Mouse (Mus musculus) embryonic fibroblast, embryonic 13.5 days (primary cell): ENCODE measurements around the gene Dnah2. TPM values are rescaled to one million over a fixed set of nuclear protein-coding genes. Genes with fewer than 3 reads are reported as not detected.

Experiments used
- H3K27ac ChIP-seq: 2 replicates; pipeline ENCODE4 v1.5.1; 2012; ENCODE audit warnings: low read length, control low read depth, inconsistent platforms; ENCODE audit not compliant: insufficient read depth
- H3K4me1 ChIP-seq: 2 replicates; pipeline ENCODE4 v1.6.1; 2011; ENCODE audit warnings: low read length; ENCODE audit not compliant: control insufficient read depth, insufficient read depth
- H3K4me3 ChIP-seq: 2 replicates; pipeline ENCODE4 v1.5.1; 2011; ENCODE audit warnings: mild to moderate bottlenecking, control low read depth, low read length; ENCODE audit not compliant: insufficient read depth
- CTCF ChIP-seq: IDR thresholded peaks from 2 replicates; pipeline ENCODE4 v1.5.1; 2011; ENCODE audit warnings: mild to moderate bottlenecking, control low read depth, low read length, moderate library complexity, borderline replicate concordance; ENCODE audit not compliant: insufficient read depth
- POLR2A ChIP-seq: IDR thresholded peaks from 2 replicates; pipeline ENCODE4 v1.6.1; 2011; ENCODE audit warnings: low read depth, mild to moderate bottlenecking, control low read depth, low read length, moderate library complexity
- polyA plus RNA-seq: library from polyadenylated mRNA; stranded (reverse); fragments of >200 nt; gene quantifications from 2 replicates; pipeline ENCODE4 v1.2.4, GENCODE M21; 2011; ENCODE audit warnings: low read depth; ENCODE audit not compliant: missing spikeins, insufficient read length

Dnah2 gene
- polyA plus RNA-seq, 1 experiment, result 0.21 TPM

- H3K4me1 ChIP-seq, result peaks cover 6% of the 10 kb centered on the region; the same call in 1 of the 2 replicates
- H3K27ac ChIP-seq, result no peak overlapping the region
- TF ChIP-seq POLR2A (no peak), CTCF (no peak)
- no peak overlapping the region for H3K4me3 ChIP-seq
Observed at GRCm38 (mm10) chr11:69447299-69447698, 101.6 kb downstream of the Dnah2 start.

- H3K27ac ChIP-seq, result no peak overlapping the region
- H3K4me1 ChIP-seq, result peaks cover 4% of the 10 kb centered on the region; the same call in 1 of the 2 replicates
- no peak overlapping the region for H3K4me3 ChIP-seq
- no peak for TF ChIP-seq POLR2A
- no peak for TF ChIP-seq CTCF
Observed at GRCm38 (mm10) chr11:69443328-69443727, 105.6 kb downstream of the Dnah2 start.

DNA sequence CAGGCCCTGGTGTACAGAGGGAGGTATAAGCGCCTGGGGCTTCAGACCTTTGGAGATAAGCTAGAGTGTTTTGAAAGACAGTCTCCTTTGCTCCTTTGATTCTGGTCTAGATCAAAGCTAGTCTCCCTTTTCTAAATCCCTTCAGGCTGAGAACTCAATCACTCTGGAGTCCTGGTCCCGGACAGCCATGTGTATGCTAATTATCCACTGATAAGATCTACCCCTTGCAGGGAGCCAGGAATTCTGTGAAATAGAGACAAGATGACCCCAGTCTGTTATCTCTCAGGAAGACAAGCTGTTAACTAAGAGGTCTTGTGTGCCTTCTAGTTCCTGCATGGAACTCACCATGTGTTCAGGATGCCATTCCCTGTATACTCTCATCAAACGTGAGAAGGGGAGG lies 111.6 kb downstream of the Dnah2 start:
- Histone ChIP-seq H3K27ac (no peak overlapping the region), H3K4me1 (no peaks in the 10 kb centered on the region), H3K4me3 (no peak overlapping the region)
- TF ChIP-seq POLR2A, result no peak
- no peak for TF ChIP-seq CTCF

DNA sequence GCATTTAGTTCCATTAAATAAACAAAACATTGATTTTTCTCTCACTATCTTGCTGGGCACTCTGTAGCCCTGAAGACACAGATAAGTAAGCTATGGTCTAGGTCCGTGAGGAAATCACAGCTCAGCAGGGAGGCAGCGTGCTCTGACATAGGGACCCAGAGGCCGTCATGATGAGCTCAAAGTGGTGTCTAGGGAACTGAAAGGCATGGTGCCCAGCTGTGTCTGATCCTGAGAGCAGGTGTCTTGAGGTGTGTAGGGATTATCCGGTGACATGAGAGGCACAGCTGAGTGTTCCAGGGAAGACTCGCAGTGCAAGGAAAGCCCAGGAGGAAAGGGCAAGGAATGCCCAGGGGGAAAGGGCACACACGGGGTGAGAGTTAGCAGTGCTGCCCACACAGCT lies 115.7 kb downstream of the Dnah2 start:
- H3K4me1 ChIP-seq, result no peaks in the 10 kb centered on the region
- H3K4me3 ChIP-seq, result no peak overlapping the region
- TF ChIP-seq POLR2A (no peak), CTCF (no peak)
- H3K27ac ChIP-seq, result no peak overlapping the region

GRCm38 (mm10) chr11:69432640-69432982 lies 116.3 kb downstream of the Dnah2 start:
- TF ChIP-seq POLR2A, result no peak
- no peak for TF ChIP-seq CTCF
- H3K4me1 ChIP-seq, result no peaks in the 10 kb centered on the region
- H3K27ac ChIP-seq, result no peak overlapping the region
- no peak overlapping the region for H3K4me3 ChIP-seq

GRCm38 (mm10) chr11:69431829-69432639 lies 116.9 kb downstream of the Dnah2 start:
- TF ChIP-seq POLR2A (no peak), CTCF (peak; percentile 21; the same call in 1 of the 2 replicates)
- Histone ChIP-seq H3K4me1 (no peaks in the 10 kb centered on the region), H3K27ac (no peak overlapping the region), H3K4me3 (no peak overlapping the region)

DNA sequence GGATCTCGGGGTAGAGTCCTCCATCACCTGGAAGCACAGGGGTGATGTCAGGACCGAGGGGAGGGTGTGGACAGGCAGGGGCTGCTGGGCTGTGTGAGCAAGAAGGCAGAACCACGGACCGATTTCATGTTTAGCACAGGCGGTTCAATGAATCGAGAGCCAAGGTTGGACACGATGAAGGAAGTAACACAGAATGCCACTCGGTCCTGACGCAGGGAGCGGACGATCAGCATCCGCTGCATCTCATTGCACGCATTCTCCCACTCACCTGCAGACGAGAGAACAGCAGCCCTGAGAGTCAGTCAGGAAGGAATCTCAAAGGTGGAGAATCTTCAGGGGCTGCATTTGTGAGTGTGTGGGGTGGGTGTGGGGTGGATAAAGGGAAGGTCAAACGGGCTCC lies 118.3 kb downstream of the Dnah2 start:
- TF ChIP-seq POLR2A, result no peak
- no peak for TF ChIP-seq CTCF

GRCm38 (mm10) chr11:69429313-69429712 lies 119.6 kb downstream of the Dnah2 start:
- Histone ChIP-seq H3K27ac (no peak overlapping the region), H3K4me1 (no peaks in the 10 kb centered on the region), H3K4me3 (no peak overlapping the region)
- TF ChIP-seq POLR2A, result no peak
- TF ChIP-seq CTCF, result no peak

More for the DNA sequence above, 118.3 kb downstream of the Dnah2 start:
- H3K4me3 ChIP-seq, result no peak overlapping the region
- no peak overlapping the region for H3K27ac ChIP-seq
- no peaks in the 10 kb centered on the region for H3K4me1 ChIP-seq

DNA sequence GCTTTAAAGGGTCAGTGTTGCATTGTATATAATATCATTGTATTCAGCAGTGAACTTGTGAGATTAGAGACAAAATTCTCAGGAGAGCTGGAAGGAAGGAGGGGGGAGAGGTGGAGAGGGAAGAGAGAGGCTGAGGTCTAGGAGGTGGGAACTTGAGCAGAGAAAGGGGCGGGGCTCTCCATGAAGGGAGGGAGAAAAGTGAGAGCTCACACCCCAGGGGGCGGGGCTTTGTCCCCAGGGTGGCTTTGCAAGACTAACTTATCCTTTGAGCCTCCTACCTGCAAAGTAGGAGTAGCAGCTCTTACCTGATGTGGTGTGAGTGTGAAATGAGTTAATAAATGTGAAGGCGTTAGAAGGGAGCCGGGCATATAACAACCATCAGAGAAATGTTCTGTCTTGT lies 120.2 kb downstream of the Dnah2 start:
- H3K4me1 ChIP-seq, result no peaks in the 10 kb centered on the region
- TF ChIP-seq POLR2A (no peak), CTCF (no peak)
- H3K4me3 ChIP-seq, result no peak overlapping the region
- H3K27ac ChIP-seq, result no peak overlapping the region

- Histone ChIP-seq H3K4me1 (no peaks in the 10 kb centered on the region), H3K4me3 (no peak overlapping the region), H3K27ac (no peak overlapping the region)
- TF ChIP-seq POLR2A, result no peak
- TF ChIP-seq CTCF, result no peak
Observed at GRCm38 (mm10) chr11:69426246-69426645, 122.7 kb downstream of the Dnah2 start.
